Mouse (Mus musculus): ENCODE measurements around the gene Adamts15.

Adamts15 gene

DNA sequence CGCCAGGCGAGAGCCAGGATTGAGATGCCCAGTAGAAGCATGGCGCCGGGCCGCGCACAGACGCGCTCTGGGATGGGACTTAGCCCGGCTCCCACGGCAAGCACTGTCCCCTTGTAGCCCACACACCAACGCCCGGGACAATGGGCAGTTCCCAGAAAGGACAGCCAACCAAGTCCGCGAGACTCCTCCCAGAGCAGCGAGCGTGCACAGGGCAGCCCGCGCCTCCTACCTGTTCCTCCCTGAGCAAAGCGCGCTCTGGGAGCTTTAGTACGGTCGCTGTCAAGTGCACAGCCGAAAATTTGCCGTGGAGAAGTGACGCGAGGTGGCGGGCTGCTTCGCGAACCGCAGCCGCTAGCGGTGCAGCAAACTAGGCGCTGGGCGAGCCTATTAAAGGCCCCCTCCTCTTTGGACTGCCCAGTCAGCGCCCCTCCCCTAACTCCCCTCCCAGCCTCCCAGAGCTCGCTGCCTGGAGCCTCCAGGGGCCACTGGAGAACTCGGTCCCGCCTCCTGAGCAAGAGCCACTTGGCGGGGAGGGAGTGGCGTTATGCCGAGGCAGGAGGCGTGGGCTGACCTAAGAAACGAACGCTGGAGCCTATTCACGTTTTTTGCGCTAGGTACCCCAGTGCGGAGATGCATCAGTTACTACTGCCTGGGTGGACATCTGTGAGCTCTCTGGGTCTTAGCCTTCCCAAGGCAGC lies at the start of gene Adamts15:
Gene Adamts15 (minus strand): TSS at position 256 of the 698 bp plus-strand sequence.
- no peak for DNase-seq (ENCODE audit: low read depth, low spot score)

- no peak for DNase-seq (ENCODE audit: low read depth, low spot score)
These were observed 49.7 kb upstream of the Adamts15 start for GRCm38 (mm10) chr9:30971967-30972366.

DNA sequence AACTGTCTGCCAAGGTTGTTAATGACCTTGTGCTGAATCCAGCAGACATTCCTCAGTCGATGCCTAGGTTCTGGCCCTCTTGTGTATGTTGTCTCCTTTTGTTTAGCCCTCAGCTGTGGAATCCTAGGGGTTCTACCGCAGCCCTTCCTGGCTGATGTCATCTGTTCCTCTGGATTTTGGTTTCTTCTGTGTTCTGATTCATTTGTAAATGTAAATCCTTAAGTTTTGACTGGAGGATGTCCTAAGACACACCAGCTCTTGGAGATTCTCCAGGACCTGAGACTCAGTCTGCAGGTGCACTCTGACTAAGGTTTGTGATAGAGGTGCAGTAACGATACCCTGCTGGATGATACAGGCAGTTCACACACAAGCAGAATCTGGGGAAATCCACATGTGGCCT lies 47.7 kb upstream of the Adamts15 start:
- no peak for DNase-seq (ENCODE audit: low read depth, low spot score)

- no peak for DNase-seq (ENCODE audit: low read depth, low spot score)
These were observed 45.9 kb upstream of the Adamts15 start for GRCm38 (mm10) chr9:30968130-30968529.

DNA sequence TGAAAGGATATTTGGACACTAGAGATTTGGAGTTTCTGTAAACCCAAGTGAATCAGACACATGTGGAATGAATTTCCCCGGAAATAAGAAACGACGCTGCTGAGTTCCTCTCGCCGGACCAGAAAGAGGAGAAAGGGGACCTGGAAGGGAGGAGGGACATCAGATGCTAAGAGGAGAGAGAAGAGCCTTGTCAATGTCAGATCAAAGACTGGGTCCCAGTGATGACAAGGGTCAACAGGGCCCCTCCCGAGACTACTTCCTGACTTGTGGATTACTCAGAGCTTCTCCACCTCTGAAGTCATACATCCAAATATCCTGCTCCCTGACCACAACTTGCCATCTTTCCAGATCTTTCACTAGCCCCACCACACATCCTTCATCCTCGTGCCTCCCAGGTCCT lies 44.6 kb upstream of the Adamts15 start:
- no peak for DNase-seq (ENCODE audit: low read depth, low spot score)

GRCm38 (mm10) chr9:30964685-30965084 lies 42.4 kb upstream of the Adamts15 start:
- no peak for DNase-seq (ENCODE audit: low read depth, low spot score)

DNA sequence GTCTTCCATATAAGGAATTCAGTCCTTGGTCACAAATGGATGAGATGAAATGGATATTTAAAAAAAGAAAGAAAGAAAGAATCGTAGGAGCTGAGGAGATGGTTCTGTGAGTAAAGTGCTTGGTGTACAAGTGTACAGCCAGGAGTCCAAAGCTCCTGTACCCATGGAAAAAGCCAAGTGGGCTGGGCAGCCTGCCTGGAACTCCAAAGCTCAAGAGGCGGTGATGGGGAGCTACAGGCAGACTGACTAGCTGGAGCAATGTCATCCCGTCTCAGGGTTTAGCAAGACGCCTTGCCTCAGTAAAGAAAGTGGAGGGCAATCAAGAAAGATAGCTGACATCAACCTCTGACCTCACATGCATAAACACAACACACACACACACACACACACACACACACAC lies 41.5 kb upstream of the Adamts15 start:
- no peak for DNase-seq (ENCODE audit: low read depth, low spot score)

DNA sequence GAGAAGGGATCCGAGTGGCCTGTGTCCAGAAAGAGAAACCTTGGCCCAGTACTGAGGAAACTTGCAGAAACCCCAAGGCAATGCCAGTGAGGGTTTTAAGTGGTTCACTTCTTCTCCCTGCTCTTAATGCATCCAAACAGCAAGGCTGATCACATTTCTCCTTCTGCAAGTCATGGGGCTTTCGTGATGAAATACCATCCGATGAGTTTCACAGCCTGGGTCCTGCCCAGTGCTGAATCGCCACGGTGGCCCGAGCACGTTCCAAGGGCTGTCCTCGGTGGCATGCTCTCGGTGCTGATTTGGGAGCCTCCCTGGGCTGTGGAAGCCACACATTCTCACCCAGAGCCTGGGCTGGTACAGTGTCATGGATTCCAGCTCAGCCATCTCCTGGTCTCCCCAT lies 33.0 kb upstream of the Adamts15 start:
- DNase-seq (ENCODE audit: low read depth, low spot score): no peak

DNA sequence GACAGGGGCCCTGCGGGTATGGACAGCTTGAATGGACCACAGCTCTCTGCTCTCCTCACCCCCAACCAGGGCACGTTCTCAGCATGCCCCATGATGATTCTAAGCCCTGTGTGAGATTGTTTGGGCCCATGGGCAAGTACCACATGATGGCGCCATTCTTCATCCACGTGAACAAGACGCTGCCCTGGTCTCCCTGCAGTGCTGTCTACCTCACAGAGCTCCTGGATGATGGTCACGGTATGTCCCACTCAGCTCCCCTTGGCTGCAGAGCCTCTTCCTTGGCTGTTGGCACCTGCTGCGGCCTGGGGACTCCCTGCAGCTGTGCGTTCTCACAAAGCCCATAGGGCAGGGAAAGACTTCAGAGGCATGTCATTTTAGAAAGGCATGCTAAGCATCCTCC lies 31.0 kb upstream of the Adamts15 start:
- peak; percentile 35 for DNase-seq (ENCODE audit: low read depth, low spot score)

GRCm38 (mm10) chr9:30951461-30951860 lies 29.2 kb upstream of the Adamts15 start:
- DNase-seq (ENCODE audit: low read depth, low spot score): no peak

DNA sequence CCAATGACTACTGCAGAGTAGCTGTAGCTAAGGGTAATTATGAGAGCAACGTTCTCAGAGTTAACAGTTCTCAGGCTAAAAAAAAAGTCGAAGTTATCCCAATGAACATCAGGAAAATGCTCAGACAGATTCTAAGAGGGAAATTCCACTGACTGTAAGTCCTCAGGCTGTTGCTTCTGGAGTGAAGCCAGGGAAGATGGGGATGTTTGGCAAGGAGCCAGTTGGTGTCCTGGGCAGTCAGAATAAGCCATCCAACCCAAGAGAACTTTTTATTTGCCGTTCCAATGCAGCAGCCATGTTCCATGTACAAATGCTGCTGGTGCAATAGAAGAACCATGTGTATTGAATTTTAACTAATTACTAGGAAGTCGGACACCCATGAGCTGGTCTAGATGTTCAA lies 28.3 kb upstream of the Adamts15 start:
- no peak for DNase-seq (ENCODE audit: low read depth, low spot score)

- DNase-seq (ENCODE audit: low read depth, low spot score): no peak
These were observed 27.7 kb upstream of the Adamts15 start for GRCm38 (mm10) chr9:30949971-30950370.

DNA sequence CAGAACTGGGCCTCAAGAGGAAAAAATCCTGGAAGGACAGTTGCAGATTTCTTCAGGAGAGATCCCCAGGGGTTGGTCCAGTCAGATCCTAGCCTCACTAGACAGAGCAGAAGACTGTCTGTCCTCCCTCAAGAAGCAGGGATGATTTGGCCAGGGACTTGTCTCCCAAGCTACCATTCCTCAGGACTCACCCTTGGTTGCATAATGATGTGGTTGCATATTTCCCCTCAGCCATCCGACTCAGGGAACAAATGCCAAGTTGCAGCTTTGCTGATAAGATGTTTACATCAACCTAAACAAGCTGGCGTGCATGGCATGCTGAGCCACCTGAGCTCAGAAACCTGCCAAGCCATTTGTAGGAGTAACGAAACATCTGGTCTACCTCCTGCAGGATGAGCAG lies 27.2 kb upstream of the Adamts15 start:
- no peak for DNase-seq (ENCODE audit: low read depth, low spot score)

DNA sequence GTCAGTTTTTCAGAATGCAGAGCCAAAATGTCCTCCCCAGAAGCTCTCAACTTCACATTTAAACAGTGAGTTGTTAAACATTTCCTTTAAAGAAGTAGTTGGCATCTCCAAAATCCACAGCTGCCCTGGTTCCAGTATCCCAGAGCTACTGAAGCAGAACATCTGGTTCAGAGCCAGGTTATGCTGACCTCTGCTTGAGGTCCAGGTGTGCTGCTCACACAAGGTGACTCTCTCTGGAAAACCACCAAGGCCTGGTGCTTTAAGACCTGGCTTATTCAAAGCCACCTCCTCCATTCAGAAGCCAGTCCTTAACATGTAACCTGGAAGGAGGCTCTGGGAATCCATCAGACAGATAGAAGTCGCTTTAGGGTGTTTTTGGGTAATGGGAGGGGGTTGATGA lies 23.0 kb upstream of the Adamts15 start:
- DNase-seq (ENCODE audit: low read depth, low spot score): no peak

DNA sequence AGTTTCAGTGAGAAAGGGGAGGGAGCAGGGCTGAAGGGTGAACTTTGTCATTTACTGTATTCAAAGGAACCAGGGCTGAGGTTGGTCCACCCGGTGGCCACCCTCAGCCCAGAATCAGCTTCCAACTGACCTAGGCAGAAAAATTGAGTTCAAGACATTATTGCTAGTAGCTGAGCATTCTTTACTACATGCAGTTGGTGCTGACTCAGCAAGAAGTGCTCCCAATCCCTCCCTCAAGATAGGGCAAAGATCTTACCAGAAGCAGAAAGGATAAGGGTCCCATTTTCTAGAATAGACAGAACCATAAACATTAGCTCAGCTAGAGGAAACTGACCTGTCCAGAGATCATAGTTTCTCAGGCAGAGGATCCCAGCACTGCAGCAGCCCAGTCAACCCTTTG lies 22.0 kb upstream of the Adamts15 start:
- no peak for DNase-seq (ENCODE audit: low read depth, low spot score)

DNA sequence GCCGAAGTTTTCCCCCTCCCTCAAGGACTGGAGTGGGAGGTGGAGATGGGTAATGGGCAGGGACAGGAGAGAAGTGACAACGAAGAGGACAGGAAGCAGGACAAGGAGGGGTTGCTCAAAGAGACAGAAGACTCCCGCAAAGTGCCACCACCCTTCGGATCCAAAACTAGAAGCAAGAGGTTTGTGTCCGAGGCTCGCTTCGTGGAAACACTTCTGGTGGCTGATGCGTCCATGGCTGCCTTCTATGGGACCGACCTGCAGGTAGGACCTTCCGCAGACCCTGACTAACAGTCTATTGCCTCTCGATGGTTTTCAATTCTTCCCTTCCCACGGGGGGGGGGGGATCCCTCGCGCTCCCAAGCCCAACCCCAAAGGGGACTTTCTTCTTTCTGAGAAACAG lies 21.1 kb upstream of the Adamts15 start:
- no peak for DNase-seq (ENCODE audit: low read depth, low spot score)

GRCm38 (mm10) chr9:30942512-30943313 lies 20.5 kb upstream of the Adamts15 start, which contains the start of gene Adamts8:
TSS of gene Adamts8 (plus strand) at chr9:30942562.
- DNase-seq (ENCODE audit: low read depth, low spot score): no peak

GRCm38 (mm10) chr9:30940328-30940727 lies 18.1 kb upstream of the Adamts15 start:
- DNase-seq (ENCODE audit: low read depth, low spot score): peak; percentile 56

DNA sequence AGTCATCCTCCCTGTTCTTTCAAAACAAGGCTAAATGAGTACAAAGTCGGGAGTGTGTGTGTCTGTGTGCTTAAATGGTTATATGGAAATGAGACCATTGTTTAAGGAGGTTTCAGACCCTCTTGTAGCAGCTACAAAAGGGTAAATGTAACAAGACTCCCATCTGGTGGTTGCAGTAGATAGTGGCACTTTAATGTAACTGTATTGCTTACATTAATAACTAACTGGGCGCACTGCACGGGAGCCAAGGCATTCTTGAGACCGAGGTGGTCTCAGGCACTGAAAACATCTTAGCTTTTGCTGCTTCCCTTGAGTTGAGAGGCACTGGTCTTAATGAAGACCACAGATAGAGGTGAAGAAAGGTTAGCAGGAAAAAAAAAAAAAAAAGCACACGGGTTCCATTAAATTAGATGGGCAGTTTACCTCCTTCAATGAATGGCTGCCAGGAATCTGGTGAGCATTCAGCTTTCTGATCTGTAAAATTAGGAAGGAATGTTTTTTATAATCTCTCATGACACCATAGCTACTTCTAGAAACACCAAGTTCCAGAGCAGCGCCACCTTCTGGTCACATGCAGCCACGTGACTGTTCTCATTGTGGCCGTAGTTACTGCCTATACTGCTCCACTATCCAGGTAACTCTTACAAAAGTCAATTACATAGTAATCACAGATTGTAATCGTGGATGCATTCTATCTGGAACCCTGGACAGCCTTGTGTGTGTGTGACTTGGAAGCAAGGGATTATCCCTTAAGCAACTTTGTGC lies 14.6 kb upstream of the Adamts15 start:
- DNase-seq (ENCODE audit: low read depth, low spot score): peak; percentile 54

DNA sequence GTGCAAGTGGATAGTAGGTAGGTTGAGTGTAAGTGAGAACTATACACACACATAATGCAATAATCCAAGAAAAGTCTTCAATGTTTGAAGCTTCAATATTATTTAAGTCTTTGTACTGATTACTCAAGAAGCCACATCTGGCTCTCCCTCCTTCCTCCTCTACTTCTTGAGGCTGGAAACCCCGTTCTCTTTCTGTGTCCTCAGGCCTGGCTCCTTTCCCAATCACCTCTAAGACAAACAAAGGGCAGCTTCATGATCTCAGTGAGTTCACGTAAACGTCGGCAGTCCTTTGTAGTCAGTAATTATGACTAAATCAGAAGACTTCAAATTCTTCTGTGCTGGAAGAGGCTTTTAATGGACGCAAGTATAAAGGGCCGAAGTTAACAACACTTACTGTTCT lies 12.6 kb upstream of the Adamts15 start:
- DNase-seq (ENCODE audit: low read depth, low spot score): no peak

- DNase-seq (ENCODE audit: low read depth, low spot score): no peak
These were observed 10.1 kb upstream of the Adamts15 start for GRCm38 (mm10) chr9:30932346-30932745.

GRCm38 (mm10) chr9:30928759-30929158 lies 6.5 kb upstream of the Adamts15 start:
- no peak for DNase-seq (ENCODE audit: low read depth, low spot score)

Measured in A20 (cell line).